Mouse (Mus musculus) left cerebral cortex, postnatal 4 days (tissue): ENCODE measurements at regions not wholly inside any gene's neighbourhood (a gene's known extent, or its start where the extent isn't known, plus 50 kb on each side); places are given as distances from the start of the nearest gene placed in this dataset. TPM values are rescaled to one million over a fixed set of nuclear protein-coding genes. Genes with fewer than 3 reads are reported as not detected.

ENCODE experiments used
- DNase-seq: peaks from one replicate; pipeline ENCODE4 v3.0.0-alpha.2; 2022
- intact Hi-C: fragments of 180-260 bp; cut with DNase I; formaldehyde crosslinking; loops from one replicate; pipeline ENCODE4 v1.15.1; 2025
- microRNA-seq: library from miRNA; unstranded; fragments of <30 nt; microRNA quantifications from one replicate; pipeline ENCODE4 v1.2.0, GENCODE M21; 2022

GRCm38 (mm10) chr10:12187669-12188342 lies 681.4 kb downstream of the Utrn start:
- intact Hi-C loops, result no loop called here
- no peak for DNase-seq

DNA sequence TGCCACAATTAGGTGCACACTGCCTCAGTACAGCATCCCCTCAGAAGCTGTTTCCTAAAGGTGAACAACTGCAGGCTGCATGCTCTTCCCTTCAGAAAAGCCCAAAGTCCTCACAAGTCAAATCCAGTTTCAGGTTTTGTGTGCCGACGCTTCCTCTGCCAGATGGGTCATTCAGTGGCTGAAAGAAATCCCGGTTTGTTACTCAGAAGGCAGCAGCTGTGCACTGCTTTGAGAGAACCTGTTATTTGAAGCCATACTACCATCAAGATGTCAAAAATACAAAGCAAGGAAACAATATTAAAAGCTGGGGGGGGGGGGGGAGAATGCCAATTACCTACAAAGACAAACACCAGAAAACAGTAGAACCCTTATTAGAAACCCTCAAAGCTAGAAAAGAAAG lies 678.7 kb downstream of the Utrn start:
- intact Hi-C loops, result no loop called here

DNA sequence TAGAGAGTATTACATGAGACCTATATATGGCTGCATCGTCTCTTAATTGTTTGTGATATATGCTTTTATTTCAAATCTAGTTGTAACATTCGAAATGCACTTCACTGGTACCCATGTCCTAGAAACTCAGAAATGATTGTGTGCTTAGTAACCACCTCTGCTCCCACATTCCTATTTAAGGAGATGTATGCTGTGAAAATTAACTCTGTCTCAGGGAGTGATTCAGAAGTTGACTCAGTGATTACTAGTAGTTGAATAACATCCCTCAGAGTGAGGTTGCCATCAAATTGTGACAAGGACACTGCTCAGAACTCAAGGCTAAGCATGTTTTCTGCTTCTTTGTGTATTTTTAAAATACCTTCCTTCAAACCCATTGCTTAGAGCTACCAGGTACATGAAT lies 661.9 kb downstream of the Utrn start:
- intact Hi-C loops, result no loop called here
- DNase-seq, result no peak

More for the DNA sequence above, 678.7 kb downstream of the Utrn start:
- no peak for DNase-seq

DNA sequence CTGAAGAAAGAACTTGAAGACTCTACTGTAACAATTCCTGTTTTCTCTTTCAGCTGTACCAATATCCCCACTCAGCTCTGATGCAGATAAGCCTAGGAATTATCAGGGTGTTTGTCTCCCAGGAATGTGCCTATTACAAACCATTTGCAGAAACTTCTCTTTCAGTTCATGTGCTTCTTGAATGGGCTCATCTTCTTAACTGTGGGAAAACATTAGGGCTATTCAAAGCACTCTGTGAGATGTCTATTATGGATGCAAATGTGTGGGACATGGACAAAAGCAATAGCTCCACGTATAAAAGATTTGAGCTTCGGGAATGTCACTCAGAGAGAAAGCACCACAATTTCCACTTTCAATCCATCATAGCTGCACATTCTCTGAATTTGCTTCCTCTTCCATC lies 659.0 kb downstream of the Utrn start:
- intact Hi-C loops, result no loop called here
- no peak for DNase-seq

DNA sequence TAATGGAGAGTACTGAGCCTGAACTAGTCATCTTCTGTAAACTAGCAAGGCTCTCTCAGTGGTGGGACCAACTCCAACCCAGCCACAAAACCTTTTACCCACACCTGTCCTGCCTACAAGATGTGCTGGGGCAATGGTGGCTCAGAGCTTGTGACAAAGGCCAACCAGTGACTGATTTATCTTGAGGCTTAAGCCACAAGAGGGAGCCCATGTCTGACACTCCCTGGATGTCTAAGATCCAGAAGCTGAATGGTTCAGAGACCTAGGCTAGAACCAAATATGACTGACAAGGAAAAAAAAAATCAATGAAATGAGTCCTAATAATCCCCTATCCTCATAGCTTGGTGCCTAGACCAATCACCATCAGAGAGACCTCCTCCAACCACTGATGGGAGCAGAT lies 650.3 kb downstream of the Utrn start:
- intact Hi-C loops, result no loop called here

DNA sequence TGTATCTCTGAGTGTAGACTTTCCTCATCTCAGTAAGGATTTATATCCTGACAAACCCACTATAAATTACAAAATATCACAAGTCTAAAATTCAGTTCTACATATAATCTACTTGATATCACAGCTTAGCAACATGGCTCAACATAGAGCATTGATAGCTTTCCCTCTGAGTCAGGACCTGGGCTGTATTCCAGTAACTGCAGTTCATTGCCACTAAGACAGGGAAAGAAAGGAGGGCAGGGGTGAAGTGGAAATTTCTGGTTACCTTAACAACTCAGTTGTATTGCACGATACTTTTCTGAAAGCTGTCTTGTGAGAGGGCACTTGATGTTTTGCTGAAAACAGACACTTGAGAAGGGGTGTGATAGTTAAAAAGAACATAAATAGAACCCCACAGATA lies 635.0 kb downstream of the Utrn start:
- intact Hi-C loops, result loop anchor here (5.0 kb wide), 1 partner anchor 303 kb away; no protein-coding TSS in a partner anchor
- DNase-seq, result no peak

More for the DNA sequence above, 650.3 kb downstream of the Utrn start:
- no peak for DNase-seq

DNA sequence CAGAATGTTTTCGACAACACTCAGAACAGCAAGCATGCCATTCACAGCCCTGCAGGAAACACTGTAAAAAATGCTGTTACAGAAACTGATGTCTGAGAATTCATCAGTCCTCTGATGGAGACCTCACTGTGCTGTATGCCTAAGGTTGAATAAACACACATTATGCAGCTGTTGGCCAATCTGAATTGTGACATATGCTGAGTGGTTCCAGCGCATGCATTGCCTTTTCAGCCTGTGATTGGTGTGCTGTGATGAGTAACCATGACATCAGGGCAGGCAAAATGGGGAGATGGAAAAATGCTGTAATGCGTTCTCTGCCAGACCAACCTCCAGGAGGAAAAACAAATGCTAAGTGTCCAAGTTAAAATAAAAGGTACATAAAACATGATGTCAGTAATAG lies 620.3 kb downstream of the Utrn start:
- DNase-seq, result no peak
- intact Hi-C loops, result no loop called here

DNA sequence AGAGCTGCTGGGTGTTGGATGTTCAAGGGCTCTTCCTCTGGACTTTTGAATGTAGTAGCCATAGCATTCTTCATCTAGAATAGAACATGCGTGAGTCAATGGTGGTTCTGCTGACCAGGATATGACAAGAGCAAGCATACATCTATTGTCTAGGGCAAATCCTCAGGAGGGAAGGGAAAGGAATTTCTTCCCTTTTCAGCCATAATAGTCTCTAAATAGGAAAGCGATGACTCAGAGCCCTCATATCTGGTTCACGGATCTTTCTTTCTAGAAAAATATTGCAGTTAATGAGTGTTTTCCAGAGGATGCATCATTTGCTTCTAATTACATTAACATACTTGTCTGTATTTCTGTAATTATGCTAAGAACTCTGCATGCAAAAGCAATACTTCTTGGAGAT lies 615.9 kb downstream of the Utrn start:
- intact Hi-C loops, result no loop called here

GRCm38 (mm10) chr10:12285679-12286078 lies 583.5 kb downstream of the Utrn start:
- DNase-seq, result no peak
- intact Hi-C loops, result no loop called here

More for the DNA sequence above, 615.9 kb downstream of the Utrn start:
- DNase-seq, result no peak

DNA sequence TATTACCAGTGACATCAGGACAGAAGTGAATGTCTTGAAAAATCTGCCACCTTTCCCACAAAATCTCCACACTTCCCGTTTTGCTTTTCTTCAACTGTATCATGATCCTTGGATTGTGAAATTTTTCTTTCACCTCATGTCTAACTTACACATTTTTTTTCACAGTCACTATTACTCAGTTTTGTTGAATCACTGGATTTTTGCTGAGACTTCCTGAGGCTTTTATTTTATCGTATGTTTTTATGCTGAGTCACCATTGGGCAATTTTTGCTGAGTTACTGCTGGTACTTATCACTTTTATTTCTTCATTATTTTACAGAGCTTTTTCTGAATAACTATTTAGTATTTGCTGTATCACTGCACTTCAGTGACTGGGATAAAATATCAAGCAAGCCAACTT lies 570.3 kb downstream of the Utrn start:
- no peak for DNase-seq
- intact Hi-C loops, result no loop called here

- intact Hi-C loops, result no loop called here
- DNase-seq, result no peak
Measured at GRCm38 (mm10) chr10:12302396-12302795, 566.8 kb downstream of the Utrn start.

GRCm38 (mm10) chr10:12320311-12320710 lies 548.9 kb downstream of the Utrn start:
- intact Hi-C loops, result no loop called here

More at GRCm38 (mm10) chr10:12320311-12320710, 548.9 kb downstream of the Utrn start:
- no peak for DNase-seq

Small RNAs in the stretch of these regions (microRNA-seq; reads per million reads assigned to microRNA genes)
- gene Gm22194, result not detected
